Mouse (Mus musculus): ENCODE data around the gene Gm6096. TPM values are rescaled to one million over a fixed set of nuclear protein-coding genes. Genes with fewer than 3 reads are reported as not detected.

Gene Gm6096
- polyA plus RNA-seq, 1 experiment from 2014 or later, result not detected

GRCm38 (mm10) chr7:34226086-34226485 is 24.8 kb upstream of the Gm6096 start:
- Histone ChIP-seq H3K9ac (no peak overlapping the region), H3K27ac (no peak overlapping the region), H3K27me3 (replicated peaks) (no peaks in the 10 kb centered on the region), H3K4me2 (replicated peaks) (peak overlapping the region; percentile 79), H3K9me3 (no peaks in the 10 kb centered on the region), H3K4me1 (replicated peaks) (peaks cover 28% of the 10 kb centered on the region), H3K4me3 (replicated peaks) (no peak overlapping the region; the same call in 1 of the 2 replicates), H3K36me3 (peaks cover 39% of the 10 kb centered on the region)
- peak; percentile 26 for ATAC-seq
- 58% methylated on average over 8 of the region's 8 CpGs for WGBS

GRCm38 (mm10) chr7:34226846-34227245 is 24.0 kb upstream of the Gm6096 start:
- Histone ChIP-seq H3K4me3 (replicated peaks) (no peak overlapping the region), H3K9ac (no peak overlapping the region), H3K27me3 (replicated peaks) (no peaks in the 10 kb centered on the region), H3K27ac (no peak overlapping the region), H3K4me2 (replicated peaks) (peak overlapping the region; percentile 79), H3K4me1 (replicated peaks) (peaks cover 28% of the 10 kb centered on the region), H3K9me3 (no peaks in the 10 kb centered on the region), H3K36me3 (peaks cover 33% of the 10 kb centered on the region)
- ATAC-seq, result no peak
- WGBS, result 86% methylated on average over 12 of the region's 12 CpGs

GRCm38 (mm10) chr7:34228641-34229040 is 22.2 kb upstream of the Gm6096 start:
- H3K4me2 ChIP-seq (replicated peaks), result peak overlapping the region; percentile 79
- H3K9ac ChIP-seq, result no peak overlapping the region
- H3K4me1 ChIP-seq (replicated peaks), result peaks cover 34% of the 10 kb centered on the region
- H3K9me3 ChIP-seq, result no peaks in the 10 kb centered on the region
- 47% methylated on average over 9 of the region's 9 CpGs for WGBS
- H3K27me3 ChIP-seq (replicated peaks), result no peaks in the 10 kb centered on the region
- H3K27ac ChIP-seq, result no peak overlapping the region
- ATAC-seq, result no peak
- H3K36me3 ChIP-seq, result peaks cover 18% of the 10 kb centered on the region; the same call in 1 of the 2 replicates
- peak overlapping the region; percentile 77 for H3K4me3 ChIP-seq (replicated peaks)

GRCm38 (mm10) chr7:34229153-34229552 is 21.7 kb upstream of the Gm6096 start:
- no peaks in the 10 kb centered on the region for H3K27me3 ChIP-seq (replicated peaks)
- peaks cover 36% of the 10 kb centered on the region for H3K4me1 ChIP-seq (replicated peaks)
- ATAC-seq, result no peak
- H3K4me2 ChIP-seq (replicated peaks), result peak overlapping the region; percentile 79
- peak overlapping the region; percentile 77 for H3K4me3 ChIP-seq (replicated peaks)
- H3K9me3 ChIP-seq, result no peaks in the 10 kb centered on the region
- H3K36me3 ChIP-seq, result peaks cover 15% of the 10 kb centered on the region; the same call in 1 of the 2 replicates
- peak overlapping the region; percentile 88 for H3K27ac ChIP-seq
- WGBS, result 27% methylated on average over 5 of the region's 5 CpGs
- H3K9ac ChIP-seq, result peak overlapping the region; percentile 86

GRCm38 (mm10) chr7:34229691-34230111 is 21.1 kb upstream of the Gm6096 start:
- H3K9me3 ChIP-seq, result no peaks in the 10 kb centered on the region
- 0% methylated on average over 19 of the region's 19 CpGs for WGBS
- H3K27me3 ChIP-seq (replicated peaks), result no peaks in the 10 kb centered on the region
- H3K36me3 ChIP-seq, result peaks cover 15% of the 10 kb centered on the region; the same call in 1 of the 2 replicates
- H3K27ac ChIP-seq, result peak overlapping the region; percentile 88
- peak overlapping the region; percentile 86 for H3K9ac ChIP-seq
- peak; percentile 29 for ATAC-seq
- H3K4me1 ChIP-seq (replicated peaks), result peaks cover 36% of the 10 kb centered on the region
- H3K4me2 ChIP-seq (replicated peaks), result peak overlapping the region; percentile 79
- peak overlapping the region; percentile 77 for H3K4me3 ChIP-seq (replicated peaks)

GRCm38 (mm10) chr7:34230116-34230515 is 20.7 kb upstream of the Gm6096 start, which contains the start of gene Gpi1:
TSS of gene Gpi1 (minus strand) at chr7:34230336.
- Histone ChIP-seq H3K9ac (peak within 1 kb of the TSS; percentile 86), H3K4me2 (replicated peaks) (peak within 1 kb of the TSS; percentile 79), H3K27me3 (replicated peaks) (no peaks in the 10 kb centered on the region), H3K9me3 (no peaks in the 10 kb centered on the region), H3K4me1 (replicated peaks) (peaks cover 36% of the 10 kb centered on the region), H3K27ac (peak within 1 kb of the TSS; percentile 88), H3K4me3 (replicated peaks) (peak within 1 kb of the TSS; percentile 77), H3K36me3 (peaks cover 15% of the 10 kb centered on the region; the same call in 1 of the 2 replicates)
- WGBS, result 1% methylated on average over 39 of the region's 39 CpGs
- peak; percentile 72 for ATAC-seq

GRCm38 (mm10) chr7:34232785-34233725 is 17.8 kb upstream of the Gm6096 start:
- no peak for ATAC-seq
- peak overlapping the region; percentile 60 for H3K9ac ChIP-seq
- peak overlapping the region; percentile 33 for H3K4me3 ChIP-seq (replicated peaks)
- H3K27me3 ChIP-seq (replicated peaks), result no peaks in the 10 kb centered on the region
- H3K4me1 ChIP-seq (replicated peaks), result peaks cover 16% of the 10 kb centered on the region
- no peaks in the 10 kb centered on the region for H3K9me3 ChIP-seq
- H3K36me3 ChIP-seq, result peaks cover 8% of the 10 kb centered on the region; the same call in 1 of the 2 replicates
- H3K27ac ChIP-seq, result peak overlapping the region; percentile 93
- 41% methylated on average over 7 of the region's 7 CpGs for WGBS
- H3K4me2 ChIP-seq (replicated peaks), result peak overlapping the region; percentile 70

GRCm38 (mm10) chr7:34233909-34234609 is 16.8 kb upstream of the Gm6096 start:
- peak; percentile 93 for ATAC-seq
- Histone ChIP-seq H3K36me3 (peaks cover 14% of the 10 kb centered on the region), H3K27me3 (replicated peaks) (no peaks in the 10 kb centered on the region), H3K4me3 (replicated peaks) (peak overlapping the region; percentile 33), H3K4me2 (replicated peaks) (peak overlapping the region; percentile 70), H3K9me3 (no peaks in the 10 kb centered on the region), H3K27ac (peak overlapping the region; percentile 93), H3K9ac (peak overlapping the region; percentile 60), H3K4me1 (replicated peaks) (peaks cover 11% of the 10 kb centered on the region)
- WGBS, result 0% methylated on average over 46 of the region's 46 CpGs

GRCm38 (mm10) chr7:34234610-34235561 is 16.0 kb upstream of the Gm6096 start:
- peaks cover 11% of the 10 kb centered on the region; the same call in 1 of the 2 replicates for H3K4me1 ChIP-seq (replicated peaks)
- H3K9ac ChIP-seq, result peak overlapping the region; percentile 60
- H3K27me3 ChIP-seq (replicated peaks), result no peaks in the 10 kb centered on the region
- peak overlapping the region; percentile 93 for H3K27ac ChIP-seq
- peak overlapping the region; percentile 33 for H3K4me3 ChIP-seq (replicated peaks)
- H3K36me3 ChIP-seq, result peaks cover 20% of the 10 kb centered on the region
- WGBS, result 1% methylated on average over 17 of the region's 17 CpGs
- H3K9me3 ChIP-seq, result no peaks in the 10 kb centered on the region
- ATAC-seq, result peak; percentile 8; the same call in 1 of the 2 replicates
- peak overlapping the region; percentile 70 for H3K4me2 ChIP-seq (replicated peaks)

GRCm38 (mm10) chr7:34235602-34236001 is 15.2 kb upstream of the Gm6096 start:
- Histone ChIP-seq H3K27ac (no peak overlapping the region), H3K36me3 (peaks cover 25% of the 10 kb centered on the region), H3K4me3 (replicated peaks) (no peak overlapping the region), H3K9ac (no peak overlapping the region), H3K27me3 (replicated peaks) (no peaks in the 10 kb centered on the region), H3K4me1 (replicated peaks) (peaks cover 10% of the 10 kb centered on the region; the same call in 1 of the 2 replicates), H3K9me3 (no peaks in the 10 kb centered on the region), H3K4me2 (replicated peaks) (no peak overlapping the region)
- 87% methylated on average over 5 of the region's 5 CpGs for WGBS
- ATAC-seq, result no peak

- H3K4me2 ChIP-seq (replicated peaks), result no peak overlapping the region
- WGBS, result 91% methylated on average over 5 of the region's 5 CpGs
- peaks cover 31% of the 10 kb centered on the region for H3K36me3 ChIP-seq
- peaks cover 8% of the 10 kb centered on the region; the same call in 1 of the 2 replicates for H3K4me1 ChIP-seq (replicated peaks)
- H3K9me3 ChIP-seq, result no peaks in the 10 kb centered on the region
- no peak overlapping the region for H3K27ac ChIP-seq
- H3K27me3 ChIP-seq (replicated peaks), result no peaks in the 10 kb centered on the region
- no peak for ATAC-seq
- H3K4me3 ChIP-seq (replicated peaks), result no peak overlapping the region
- H3K9ac ChIP-seq, result no peak overlapping the region
Observed at GRCm38 (mm10) chr7:34238086-34238485, 12.8 kb upstream of the Gm6096 start.
